Mouse (Mus musculus) heart, adult 2 months (tissue): ENCODE results near the gene Plcl2.

Experiments
- CTCF ChIP-seq: fragments of 200-600 bp; IDR thresholded peaks from 2 replicates; pipeline ENCODE4 v1.8.1; 2022; ENCODE audit warnings: antibody characterized with exemption, mild to moderate bottlenecking, moderate library complexity
- EP300 ChIP-seq: fragments of 200-500 bp; IDR thresholded peaks from 2 replicates; pipeline ENCODE4 v1.6.1; 2011; ENCODE audit warnings: low read depth, low read length, control low read depth; ENCODE audit not compliant: insufficient read depth
- POLR2A ChIP-seq: fragments of 200-500 bp; IDR thresholded peaks from 2 replicates; pipeline ENCODE4 v1.6.1; 2011; ENCODE audit warnings: mild to moderate bottlenecking, low read depth, low read length, control low read depth; ENCODE audit not compliant: insufficient read depth

GRCm38 (mm10) chr17:50726265-50726664 lies 217.1 kb downstream of the Plcl2 start:
- TF ChIP-seq CTCF (no peak), EP300 (no peak), POLR2A (no peak)
